Mouse (Mus musculus) colon, adult 2 months (tissue): ENCODE results near the gene Tubgcp4. TPM values are rescaled to one million over a fixed set of nuclear protein-coding genes. Genes with fewer than 3 reads are reported as not detected.

ENCODE experiments used
- polyA plus RNA-seq: library from polyadenylated mRNA; depleted of rRNA; stranded (reverse); fragments of >200 nt; gene quantifications from 2 replicates; pipeline ENCODE4 v1.2.3, GENCODE M21; 2012; rRNA removed

Tubgcp4 gene
- polyA plus RNA-seq: 35.2 and 39.6 TPM in 2 replicates

DNA sequence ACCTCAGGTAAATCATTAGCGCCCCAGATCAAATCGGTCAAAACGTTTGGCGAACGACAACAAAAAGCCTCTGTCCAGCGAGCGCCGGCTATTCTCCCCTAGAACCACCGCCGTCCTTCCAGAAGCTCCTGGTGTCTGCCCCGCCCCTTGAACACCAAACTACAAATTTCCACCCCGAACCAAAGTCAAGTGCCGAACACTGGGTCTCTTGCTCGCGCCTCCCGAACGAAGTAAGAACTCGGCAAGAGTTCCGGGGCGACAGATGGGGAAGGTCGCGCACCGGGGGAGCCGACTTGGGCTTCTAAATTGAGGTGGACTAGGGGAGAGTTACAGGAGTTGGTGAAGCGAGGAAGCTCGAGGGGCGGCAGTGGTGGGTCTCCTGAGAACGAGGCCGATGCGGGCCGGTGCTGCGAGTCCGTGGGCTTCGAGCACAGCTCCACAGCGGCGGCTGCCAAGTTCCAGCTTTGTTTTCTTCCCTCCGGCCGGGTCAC lies at the start of gene Tubgcp4:
TSS of gene Tubgcp4 (plus strand) at position 174 of the 491 bp plus-strand sequence.

DNA sequence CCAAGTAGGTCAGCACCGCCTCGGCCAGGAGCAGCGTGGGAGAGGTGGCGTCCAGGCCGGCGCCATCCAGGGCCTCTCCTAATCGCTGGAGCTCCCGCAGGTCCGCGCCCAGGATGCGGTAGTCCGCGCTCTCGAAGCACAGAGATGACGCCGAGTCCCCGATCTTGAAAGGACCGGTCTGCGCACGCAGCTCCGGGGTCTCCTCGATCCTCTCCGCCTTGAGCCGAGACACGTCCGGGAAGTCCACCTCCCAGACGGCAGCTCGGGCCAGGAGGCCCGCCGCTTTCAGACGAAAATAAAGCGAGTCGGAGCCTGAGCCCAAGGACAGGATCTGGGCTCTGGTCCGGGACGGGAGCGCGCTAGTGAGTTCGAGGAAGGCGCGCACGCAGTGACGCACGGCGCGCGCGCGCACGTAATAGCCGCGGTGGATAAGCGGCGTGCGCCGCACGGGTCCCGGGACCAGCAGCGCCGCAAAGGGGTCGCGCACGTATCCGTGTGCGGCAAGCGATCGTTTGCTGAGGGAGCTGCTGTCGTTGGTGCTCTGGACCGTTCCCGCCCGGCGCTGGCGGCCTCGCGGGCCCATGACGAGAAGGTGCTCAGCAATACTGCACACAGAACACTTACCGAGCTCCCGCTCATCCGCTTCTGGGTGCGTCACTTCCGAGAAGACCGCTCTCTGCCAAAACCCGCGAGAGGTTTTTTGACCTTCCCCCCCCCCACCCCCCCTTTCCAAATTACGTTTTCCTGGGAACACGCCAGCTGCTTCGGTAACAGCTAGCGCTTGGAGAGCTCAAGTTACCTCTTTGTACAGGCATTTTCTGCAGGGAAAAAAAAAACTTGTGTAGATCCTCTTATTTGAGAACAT lies 30.2 kb upstream of the Tubgcp4 start, which contains the start of the genes Adal and Lcmt2:
TSS of gene Adal (plus strand) at position 411 of the 865 bp plus-strand sequence.
TSS of gene Lcmt2 (minus strand) at position 636 of the 865 bp plus-strand sequence.

GRCm38 (mm10) chr2:121170980-121171742 lies 707 bp downstream of the Tubgcp4 start, which contains the start of gene Zscan29:
Gene Zscan29 (minus strand): TSS chr2:121171125.

Other genes starting within 250 kb of the Tubgcp4 start
- 14.8 and 20.1 TPM in 2 replicates for gene Ubr1, start 199.9 kb upstream of the Tubgcp4 start, polyA plus RNA-seq
- gene Tmem62, start 193.6 kb upstream of the Tubgcp4 start, polyA plus RNA-seq: 6.1 and 6.4 TPM in 2 replicates
- 15.8 and 18.7 TPM in 2 replicates for gene Ccndbp1, start 162.3 kb upstream of the Tubgcp4 start, polyA plus RNA-seq
- not detected in 2 replicates for gene Epb42, start 133.6 kb upstream of the Tubgcp4 start, polyA plus RNA-seq
- gene Tgm5, start 84.8 kb upstream of the Tubgcp4 start, polyA plus RNA-seq: 0.08 and 0.28 TPM in 2 replicates
- 0.10 and 0.27 TPM in 2 replicates for gene Tgm7, start 60.9 kb upstream of the Tubgcp4 start, polyA plus RNA-seq
- gene Adal, start 30.2 kb upstream of the Tubgcp4 start, polyA plus RNA-seq: 2.3 and 4.2 TPM in 2 replicates
- 11.5 and 14.0 TPM in 2 replicates for gene Lcmt2, start 30.0 kb upstream of the Tubgcp4 start, polyA plus RNA-seq
- 3.7 and 3.9 TPM in 2 replicates for gene Zscan29, start 471 bp downstream of the Tubgcp4 start, polyA plus RNA-seq
- 14.7 and 19.8 TPM in 2 replicates for gene Trp53bp1, start 100.8 kb downstream of the Tubgcp4 start, polyA plus RNA-seq
- gene Map1a, start 118.9 kb downstream of the Tubgcp4 start, polyA plus RNA-seq: 5.3 and 6.6 TPM in 2 replicates
- 77.6 and 90.2 TPM in 2 replicates for gene Ppip5k1, start 184.7 kb downstream of the Tubgcp4 start, polyA plus RNA-seq
- gene Ckmt1, start 187.1 kb downstream of the Tubgcp4 start, polyA plus RNA-seq: 2,943 and 2,968 TPM in 2 replicates
- gene Strc, start 216.5 kb downstream of the Tubgcp4 start, polyA plus RNA-seq: 0.17 and 0.54 TPM in 2 replicates
- 1,092 and 1,384 TPM in 2 replicates for gene Pdia3, start 243.1 kb downstream of the Tubgcp4 start, polyA plus RNA-seq
- gene Catsper2, start 243.1 kb downstream of the Tubgcp4 start, polyA plus RNA-seq: 0.67 and 0.71 TPM in 2 replicates